17 mouse cellular contexts compared by ENCODE assay signal in the genomic region with DNA sequence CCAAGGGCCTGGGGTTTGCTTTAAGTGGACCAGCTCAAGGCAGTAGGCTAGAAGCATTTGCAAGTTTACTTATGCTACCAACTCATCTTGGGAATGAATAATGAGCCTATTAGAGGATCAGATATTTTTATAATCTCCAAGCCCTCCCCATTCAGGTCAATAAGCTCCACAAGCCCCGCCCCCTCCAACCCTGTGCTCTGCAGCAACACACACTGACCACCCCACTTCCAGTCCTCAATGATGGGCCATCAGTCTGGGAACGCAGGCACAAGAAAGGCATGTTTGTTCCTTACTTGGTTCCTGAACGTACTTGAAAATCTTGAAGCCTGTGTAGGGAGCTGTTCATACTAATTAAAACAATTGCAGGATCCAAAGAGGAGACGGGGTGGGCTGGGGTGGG. TPM values are rescaled to one million over a fixed set of nuclear protein-coding genes. Genes with fewer than 3 reads are reported as not detected.
"Had no signal": no experiment of that assay in that cellular context is flagged by ENCODE, and none has a peak within 500 bp of the region (broad histone marks: within the 10 kb centered on the region; RNA-seq: fewer than 3 reads in every experiment).

No protein-coding gene starts in this region.

- H3K27me3 ChIP-seq: hindbrain, embryonic 13.5 days; hindbrain, embryonic 15.5 days; kidney, embryonic 15.5 days; limb, embryonic 13.5 days; limb, embryonic 15.5 days; liver, embryonic 12.5 days had no signal

- ATAC-seq: hindbrain, postnatal 0 days; liver, embryonic 12.5 days had no signal

- H3K4me3 ChIP-seq: hindbrain, embryonic 13.5 days; hindbrain, embryonic 15.5 days; kidney, embryonic 15.5 days; limb, embryonic 13.5 days; limb, embryonic 15.5 days; liver, embryonic 12.5 days had no signal

- H3K36me3 ChIP-seq: hindbrain, embryonic 13.5 days; hindbrain, embryonic 15.5 days; kidney, embryonic 15.5 days; limb, embryonic 13.5 days; limb, embryonic 15.5 days; liver, embryonic 12.5 days had no signal

- H3K9ac ChIP-seq: hindbrain, embryonic 13.5 days; hindbrain, embryonic 15.5 days; kidney, embryonic 15.5 days; limb, embryonic 13.5 days; limb, embryonic 15.5 days; liver, embryonic 12.5 days; liver, embryonic 14.5 days had no signal

- H3K4me1 ChIP-seq: hindbrain, embryonic 13.5 days; hindbrain, embryonic 15.5 days; liver, embryonic 12.5 days had no signal

- H3K9me3 ChIP-seq: hindbrain, embryonic 13.5 days; hindbrain, embryonic 15.5 days; kidney, embryonic 15.5 days; limb, embryonic 13.5 days; limb, embryonic 15.5 days; liver, embryonic 12.5 days had no signal

- H3K27ac ChIP-seq: hindbrain, embryonic 13.5 days; hindbrain, embryonic 15.5 days; hindbrain, postnatal 0 days; kidney, embryonic 15.5 days; kidney, postnatal 0 days; limb, embryonic 13.5 days; limb, embryonic 15.5 days; liver, embryonic 12.5 days; liver, embryonic 14.5 days had no signal

- DNase-seq: gastrocnemius, postnatal 36 days; kidney, adult 11 months; layer of hippocampus, adult 9-11 months; layer of hippocampus, postnatal 36 days; left cerebral cortex, postnatal 4 days had no signal

- H3K4me2 ChIP-seq: heart, embryonic 11.5 days; hindbrain, embryonic 13.5 days; hindbrain, embryonic 15.5 days; kidney, embryonic 15.5 days; limb, embryonic 13.5 days; limb, embryonic 15.5 days; liver, embryonic 12.5 days had no signal

RNA-seq across cellular contexts. Expression of a gene that starts 23.7 kb away (rescaled TPM):
- total RNA-seq: hematopoietic stem cell, adult 5-6 weeks had no signal
- polyA plus RNA-seq: liver, adult 2 months had no signal
